Mouse (Mus musculus): ENCODE results near the gene Osbpl8. TPM values are rescaled to one million over a fixed set of nuclear protein-coding genes. Genes with fewer than 3 reads are reported as not detected.

The Osbpl8 gene
- polyA plus RNA-seq, 1 experiment from 2014 or later, result 10.2 TPM

Other genes starting within 250 kb of the Osbpl8 start
- 15.4 and 15.7 TPM in 2 replicates for gene Csrp2, start 245.0 kb upstream of the Osbpl8 start, polyA plus RNA-seq (2015; fragmentation: Nextera tagmentation; extraction: Ambion mirVana)
- gene Zdhhc17, start 154.6 kb upstream of the Osbpl8 start, polyA plus RNA-seq (2015; fragmentation: Nextera tagmentation; extraction: Ambion mirVana), result 5.1 and 5.6 TPM in 2 replicates
- 1.3 and 1.7 TPM in 2 replicates for gene Bbs10, start 133.9 kb downstream of the Osbpl8 start, polyA plus RNA-seq (2015; fragmentation: Nextera tagmentation; extraction: Ambion mirVana)